Mouse (Mus musculus): ENCODE results near the gene 2200002D01Rik.
"Not testable (repeated sequence)": the region's sequence is repeated elsewhere in the genome, so short reads cannot be mapped to it uniquely, and the experiment has no call there.

Gene 2200002D01Rik

DNA sequence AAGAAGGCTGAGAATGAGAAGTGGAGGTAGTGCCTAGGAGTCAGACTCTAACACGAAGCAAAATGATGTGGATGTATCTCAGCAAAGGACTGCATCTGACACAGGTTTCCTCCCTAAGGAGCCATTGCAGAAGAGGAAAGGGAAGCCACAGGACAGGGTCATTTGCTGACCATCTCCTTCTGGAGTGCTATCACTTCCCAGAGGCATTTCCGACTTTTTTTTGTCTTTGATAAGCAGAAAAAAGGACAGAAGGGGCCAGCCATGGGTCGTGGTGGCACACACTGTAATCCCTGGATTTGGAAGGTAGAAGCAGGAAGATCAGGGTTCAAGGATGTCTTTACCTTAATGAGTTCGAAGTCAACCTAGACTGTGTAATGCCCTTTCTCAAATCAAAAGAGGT lies 11.7 kb downstream of the 2200002D01Rik start:
- DNase-seq: no peak

DNA sequence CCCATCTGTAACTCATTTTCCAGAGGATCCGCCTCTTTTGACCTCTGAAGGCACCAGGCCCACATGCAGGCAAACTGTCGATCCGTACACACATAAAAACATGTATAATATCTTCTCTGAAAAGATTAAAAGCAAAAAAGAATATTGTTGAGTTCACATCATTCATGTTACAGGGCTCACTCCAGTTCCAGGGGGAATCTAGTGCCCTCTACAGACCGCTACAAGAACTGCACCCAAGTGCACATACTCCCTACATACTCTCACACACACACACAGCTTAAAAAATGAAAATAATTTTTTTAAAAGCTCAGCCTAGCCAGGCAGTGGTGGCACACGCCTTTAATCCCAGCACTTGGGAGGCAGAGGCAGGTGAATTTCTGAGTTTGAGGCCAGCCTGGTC lies 13.6 kb downstream of the 2200002D01Rik start:
- DNase-seq: no peak

DNA sequence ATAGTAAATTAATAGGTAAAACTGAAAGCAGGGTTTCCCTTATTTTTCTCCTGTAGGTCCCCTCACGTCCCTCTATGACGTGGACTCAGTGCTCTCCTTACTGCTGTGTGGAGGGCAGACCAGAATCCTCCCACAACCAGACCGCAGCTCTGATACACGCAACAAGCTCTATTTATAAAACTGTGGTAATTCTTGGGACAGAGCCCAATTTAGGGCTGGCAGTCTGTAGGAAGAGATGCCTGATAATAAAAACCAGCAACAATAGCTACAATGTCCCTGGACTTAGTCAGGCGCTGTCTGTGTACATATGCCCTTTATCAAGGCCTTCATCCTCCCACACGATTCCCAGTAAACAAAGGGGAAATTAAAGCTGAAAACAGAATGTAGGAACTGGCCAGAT lies 14.5 kb downstream of the 2200002D01Rik start:
- no peak for DNase-seq

DNA sequence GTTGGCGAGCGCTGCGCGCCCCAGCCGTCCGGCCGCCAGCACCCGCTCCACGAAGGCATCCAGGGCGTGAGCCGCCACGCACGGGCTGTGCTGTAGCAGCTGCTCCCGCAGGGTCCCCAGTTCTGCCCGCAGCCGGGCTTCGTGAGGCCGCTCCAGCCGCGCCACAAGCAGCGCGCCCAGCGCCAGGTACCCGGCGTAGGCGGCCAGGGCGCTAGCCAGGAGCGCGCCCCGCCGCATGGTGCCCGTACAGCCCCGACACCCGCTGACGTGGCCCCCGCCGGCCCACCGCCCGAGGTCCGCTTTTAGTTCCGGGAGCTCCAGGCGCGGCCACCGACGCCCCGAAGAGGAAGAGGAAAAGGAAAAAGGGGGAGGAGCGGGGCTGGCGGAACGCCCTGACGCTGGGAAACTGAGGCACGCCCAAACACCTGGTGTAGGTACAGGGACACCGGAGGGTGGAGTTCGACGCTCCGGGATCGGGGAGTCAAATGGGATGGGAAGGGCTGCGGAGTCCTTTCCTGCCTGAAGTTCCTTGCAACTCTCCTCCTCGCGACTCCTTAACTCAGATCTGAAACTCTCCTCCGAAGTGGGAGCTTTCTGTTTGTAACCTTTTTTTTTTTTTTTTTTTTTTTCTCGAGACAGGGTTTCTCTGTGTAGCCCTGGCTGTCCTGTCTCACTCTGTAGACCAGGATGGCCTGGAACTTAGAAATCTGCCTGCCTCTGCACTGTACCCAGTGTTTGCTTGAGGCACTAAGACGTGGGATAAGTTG lies 15.8 kb downstream of the 2200002D01Rik start, which contains the start of gene Kcnk6:
Kcnk6 (minus strand) TSS at position 269 of the 767 bp plus-strand sequence.
- DNase-seq: no peak

DNA sequence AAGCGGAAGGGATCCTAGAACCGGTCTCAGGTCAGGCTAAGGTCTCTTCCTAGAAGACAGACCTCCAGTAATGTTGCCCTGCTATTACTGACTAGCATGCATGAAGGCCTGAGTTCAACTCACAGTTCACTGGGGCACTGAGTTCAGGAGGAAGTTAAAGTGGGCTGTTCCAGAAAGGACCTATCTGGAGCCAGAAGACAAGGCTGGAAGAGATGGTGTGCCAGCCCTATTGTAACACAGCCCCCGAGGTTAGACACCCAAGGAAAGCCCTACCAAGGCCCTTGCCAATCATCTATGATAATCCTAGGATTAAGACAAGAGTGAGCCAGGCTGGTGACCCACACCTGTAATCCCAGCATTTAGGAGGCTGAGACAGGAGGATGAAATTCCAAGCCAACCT lies 16.7 kb downstream of the 2200002D01Rik start:
- DNase-seq: no peak

DNA sequence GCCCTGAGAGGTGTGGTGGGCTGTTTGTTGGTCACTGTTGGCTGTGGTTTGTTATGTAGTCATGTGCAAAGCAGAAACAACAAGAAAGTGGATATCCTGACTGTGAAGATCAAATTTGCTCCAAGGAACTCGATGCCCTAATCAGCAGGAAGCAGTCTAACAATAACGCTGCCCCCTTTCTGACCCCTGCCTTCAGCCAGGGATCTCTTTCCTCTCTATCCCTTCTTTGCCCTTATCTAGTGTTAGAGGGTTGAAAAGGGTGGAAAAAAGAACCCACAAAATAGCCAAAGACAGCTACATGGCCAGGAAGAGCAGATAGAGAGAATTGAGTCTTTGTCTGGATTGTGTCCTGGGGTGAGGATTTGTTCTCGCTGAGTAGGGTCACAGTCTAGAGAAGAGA lies 17.7 kb downstream of the 2200002D01Rik start:
- no peak for DNase-seq

DNA sequence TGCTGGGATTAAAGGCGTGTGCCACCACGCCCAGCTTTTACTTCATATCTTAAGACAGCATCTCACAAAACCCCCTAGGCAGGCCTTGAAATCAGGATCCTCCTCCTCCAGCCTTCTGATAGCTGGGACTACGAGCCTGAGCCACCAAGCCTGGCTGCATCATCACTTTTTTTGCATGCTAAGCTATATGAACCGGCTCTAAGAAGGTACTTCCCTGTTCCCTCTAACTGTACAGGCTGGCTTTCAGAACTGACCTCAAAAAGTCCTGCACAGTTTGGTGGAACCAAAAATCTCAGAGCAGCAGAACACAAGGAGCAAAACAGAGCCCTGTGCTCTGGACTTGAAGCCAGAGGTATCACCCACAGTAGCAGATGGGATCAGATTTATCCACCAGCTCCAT lies 20.1 kb downstream of the 2200002D01Rik start:
- no peak for DNase-seq

DNA sequence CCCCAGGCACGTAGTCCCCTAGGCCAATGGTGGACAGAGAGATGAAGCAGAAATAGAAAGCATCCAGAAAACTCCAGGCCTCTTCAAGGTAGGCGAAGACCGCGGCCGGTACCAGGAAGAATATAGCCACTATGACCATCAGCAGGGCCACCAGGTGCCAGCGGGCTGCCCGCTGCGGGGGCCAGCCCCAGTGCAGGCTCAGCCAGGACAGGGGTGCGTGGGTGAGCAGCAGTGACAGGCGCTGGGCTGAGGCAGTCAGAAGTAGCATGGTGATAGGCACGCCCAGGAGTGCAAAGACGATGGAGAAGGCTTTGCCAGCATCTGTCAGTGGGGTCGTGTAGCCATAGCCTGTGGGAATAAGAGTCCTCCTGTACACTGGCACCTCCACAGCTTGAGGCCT lies 22.7 kb downstream of the 2200002D01Rik start:
- no peak for DNase-seq

DNA sequence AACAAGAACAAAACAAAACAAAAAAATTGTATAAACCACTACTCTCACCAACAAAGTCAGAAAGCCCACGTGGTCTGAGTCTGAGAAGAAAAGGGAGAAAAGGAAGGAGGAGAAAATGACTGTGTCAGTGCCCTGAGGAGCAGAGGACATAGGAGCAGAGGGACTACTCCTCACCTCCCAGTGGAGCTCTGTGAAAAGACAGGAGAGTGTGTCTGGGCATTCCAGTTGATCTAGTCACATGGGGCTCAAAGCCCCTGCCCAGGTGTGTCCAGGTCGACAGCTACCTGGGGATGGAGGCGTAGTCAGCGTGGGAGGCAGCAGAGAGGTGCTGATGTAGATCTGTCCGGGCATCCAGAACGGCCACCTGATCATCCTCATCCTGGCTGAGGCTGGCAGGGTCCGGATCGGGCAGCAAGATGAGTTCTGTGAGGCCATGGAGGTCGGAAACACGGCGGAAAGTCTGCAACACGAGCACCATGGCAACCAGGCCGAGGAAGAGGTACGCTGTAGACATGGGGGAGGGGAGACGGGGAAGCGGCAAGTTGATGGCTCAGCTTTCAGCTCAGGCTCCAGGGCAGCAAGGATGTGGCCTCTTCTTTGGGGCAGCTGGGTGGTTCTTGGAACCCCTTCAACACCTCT lies 23.4 kb downstream of the 2200002D01Rik start:
- DNase-seq: no peak

DNA sequence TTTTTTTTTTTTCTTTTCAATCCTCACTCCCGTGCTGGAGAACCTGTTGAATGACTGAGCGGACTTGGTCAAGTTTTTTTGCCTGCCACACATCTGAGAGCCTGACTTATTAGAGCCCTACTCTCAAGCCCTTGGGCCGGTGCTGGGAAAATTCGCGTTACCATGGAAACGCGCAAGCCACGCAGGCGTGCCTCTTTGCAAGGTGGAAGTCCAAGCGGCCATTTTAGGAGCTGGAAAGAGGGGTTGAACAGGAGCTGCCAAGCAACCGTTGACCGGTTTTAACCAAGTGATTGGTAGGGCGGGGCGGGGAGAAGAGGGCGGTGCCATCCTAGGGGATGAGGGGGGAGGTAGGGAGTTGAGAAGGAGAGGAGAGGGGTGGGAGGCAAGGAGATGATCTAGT lies 33.4 kb downstream of the 2200002D01Rik start:
- DNase-seq: no peak

DNA sequence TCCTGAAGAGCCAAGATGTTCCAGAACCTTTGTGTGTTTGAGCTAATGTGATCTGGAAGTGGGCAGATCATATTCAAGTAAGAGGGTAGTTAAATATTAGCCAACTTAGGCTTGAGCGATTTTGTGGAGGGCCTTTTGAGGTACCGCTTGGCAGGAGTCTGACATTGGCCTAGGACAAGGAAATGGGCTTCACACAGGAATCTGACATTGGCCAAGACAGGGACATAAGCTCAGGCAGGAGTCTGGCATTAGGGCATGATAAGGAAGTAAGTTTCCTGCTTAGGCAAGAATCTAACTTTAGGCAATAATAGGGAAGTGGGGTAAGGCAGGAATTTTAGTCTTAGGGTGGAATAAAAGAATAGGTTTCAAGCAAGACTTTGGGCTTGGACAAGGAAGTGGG lies 34.0 kb downstream of the 2200002D01Rik start:
- DNase-seq: peak in 1 of 2 experiments; percentile 6

DNA sequence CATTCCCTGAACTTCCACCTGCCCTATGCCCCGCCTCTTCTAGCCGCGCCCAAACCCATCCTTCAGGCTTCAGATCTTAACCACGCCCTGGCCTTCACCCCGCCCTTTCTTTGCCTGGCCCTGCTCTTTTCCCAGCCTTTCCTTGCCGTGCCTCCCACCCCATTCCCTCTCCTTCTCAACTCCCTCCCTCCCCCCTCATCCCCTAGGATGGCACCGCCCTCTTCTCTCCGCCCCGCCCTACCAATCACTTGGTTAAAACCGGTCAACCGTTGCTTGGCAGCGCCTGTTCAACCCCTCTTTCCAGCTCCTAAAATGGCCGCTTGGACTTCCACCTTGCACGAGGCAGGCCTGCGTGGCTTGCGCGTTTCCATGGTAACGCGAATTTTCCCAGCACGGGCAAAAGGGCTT lies 34.6 kb downstream of the 2200002D01Rik start, which contains the start of gene Catsperg1:
Catsperg1 (minus strand) TSS at position 361 of the 408 bp plus-strand sequence.
- DNase-seq: peak in 1 of 2 experiments; percentile 61

DNA sequence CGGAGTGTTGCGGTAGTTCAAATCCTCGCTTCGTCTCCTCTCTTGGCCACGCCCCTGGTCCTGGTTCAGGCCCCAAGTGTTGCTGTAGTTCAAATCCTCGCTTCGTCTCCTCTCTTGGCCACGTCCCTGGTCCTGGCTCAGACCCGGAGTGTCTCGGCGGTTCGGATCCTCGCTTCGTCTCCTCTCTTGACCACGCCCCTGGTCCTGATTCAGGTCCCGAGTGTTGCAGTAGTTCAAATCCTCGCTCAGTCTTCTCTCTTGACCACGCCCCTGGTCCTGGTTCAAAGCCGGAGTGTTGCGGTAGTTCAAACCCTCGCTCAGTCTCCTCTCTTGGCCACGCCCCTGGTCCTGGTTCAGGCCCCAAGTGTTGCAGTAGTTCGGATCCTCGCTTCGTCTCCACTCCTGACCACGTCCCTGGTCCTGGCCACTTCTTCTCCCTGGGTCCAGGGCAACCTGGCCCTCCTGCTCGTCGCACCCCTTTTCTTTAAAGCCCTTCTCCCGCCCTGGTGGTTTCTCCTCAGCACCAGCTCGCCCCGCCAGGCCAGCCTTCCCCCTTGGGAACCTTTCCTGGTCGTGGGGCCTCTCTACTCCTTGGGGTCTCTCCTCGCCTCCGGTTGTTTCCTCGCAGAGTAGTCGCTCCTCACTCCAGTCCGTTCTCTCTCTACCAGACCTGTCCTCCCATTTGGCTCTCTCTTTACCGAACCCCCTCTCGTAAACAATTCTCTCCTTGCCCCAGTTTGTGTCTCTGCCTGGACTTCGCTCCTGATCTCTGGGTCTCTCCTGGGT lies 35.3 kb downstream of the 2200002D01Rik start:
- not testable (repeated sequence) for DNase-seq

DNA sequence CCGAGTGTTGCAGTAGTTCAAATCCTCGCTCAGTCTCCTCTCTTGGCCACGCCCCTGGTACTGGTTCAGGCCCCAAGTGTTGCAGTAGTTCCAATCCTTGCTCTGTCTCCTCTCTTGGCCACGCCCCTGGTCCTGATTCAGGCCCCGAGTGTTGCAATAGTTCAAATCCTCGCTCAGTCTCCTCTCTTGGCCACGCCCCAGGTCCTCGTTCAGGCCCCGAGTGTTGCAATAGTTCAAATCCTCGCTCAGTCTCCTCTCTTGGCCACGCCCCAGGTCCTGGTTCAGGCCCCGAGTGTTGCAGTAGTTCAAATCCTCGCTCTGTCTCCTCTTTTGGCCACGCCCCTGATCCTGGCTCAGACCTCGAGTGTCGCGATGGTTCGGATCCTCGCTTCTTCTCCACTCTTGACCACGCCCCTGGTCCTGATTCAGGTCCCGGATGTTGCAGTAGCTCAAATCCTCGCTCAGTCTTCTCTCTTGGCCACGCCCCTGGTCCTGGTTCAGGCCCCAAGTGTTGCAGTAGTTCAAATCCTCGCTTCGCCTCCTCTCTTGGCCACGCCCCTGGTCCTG lies 36.0 kb downstream of the 2200002D01Rik start:
- peak in 1 of 2 experiments; percentile 7 for DNase-seq

DNA sequence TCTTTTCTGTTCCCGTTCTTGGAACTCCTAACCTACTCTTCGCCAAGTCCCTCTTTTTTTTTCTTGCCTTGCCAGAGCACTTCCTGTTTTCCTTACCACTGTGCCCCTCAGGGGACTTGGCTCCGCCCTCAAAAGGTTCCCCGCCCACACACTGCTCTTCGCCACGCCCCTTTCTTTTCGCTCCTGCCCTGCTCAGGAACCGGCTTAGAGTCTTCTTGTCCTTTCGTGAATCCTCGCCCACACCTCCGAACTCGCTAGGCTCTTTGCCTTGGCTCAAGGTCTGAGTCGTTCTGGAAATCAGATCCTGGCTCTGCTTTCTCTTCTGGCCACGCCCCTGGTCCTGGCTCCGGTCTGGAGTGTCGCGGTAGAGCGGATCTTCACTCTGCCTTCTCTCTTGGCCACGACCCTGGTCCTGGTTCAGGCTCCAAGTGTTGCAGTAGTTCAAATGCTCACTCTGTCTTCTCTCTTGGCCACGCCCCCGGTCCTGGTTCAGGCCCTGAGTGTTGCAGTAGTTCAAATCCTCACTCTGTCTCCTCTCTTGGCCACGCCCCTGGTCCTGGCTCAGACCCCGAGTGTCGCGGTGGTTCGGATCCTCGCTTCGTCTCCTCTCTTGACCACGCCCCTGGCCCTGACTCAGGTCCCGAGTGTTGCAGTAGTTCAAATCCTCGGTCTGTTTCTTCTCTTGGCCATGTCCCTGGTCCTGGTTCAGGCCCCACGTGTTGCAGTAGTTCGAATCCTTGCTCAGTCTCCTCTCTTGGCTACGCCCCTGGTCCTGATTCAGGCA lies 36.7 kb downstream of the 2200002D01Rik start:
- DNase-seq: peak; percentile 86 to 89

DNA sequence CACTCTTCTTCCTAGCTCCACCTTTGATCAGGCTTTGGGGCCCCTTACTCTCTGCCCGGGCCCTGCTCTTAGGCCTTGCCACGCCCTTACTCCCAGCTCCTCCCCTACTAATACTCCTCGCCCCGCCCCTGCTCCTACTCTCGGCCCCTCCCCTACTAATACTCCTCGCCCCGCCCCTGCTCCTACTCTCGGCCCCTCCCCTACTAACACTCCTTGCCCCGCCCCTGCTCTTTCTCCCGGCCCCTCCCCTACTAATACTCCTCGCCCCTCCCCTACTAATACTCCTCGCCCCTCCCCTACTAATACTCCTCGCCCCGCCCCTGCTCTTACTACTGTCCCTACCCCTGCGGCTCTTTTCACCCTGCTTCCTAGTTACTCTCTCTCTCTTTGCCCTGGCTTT lies 37.3 kb downstream of the 2200002D01Rik start:
- peak; percentile 23 to 25 for DNase-seq

DNA sequence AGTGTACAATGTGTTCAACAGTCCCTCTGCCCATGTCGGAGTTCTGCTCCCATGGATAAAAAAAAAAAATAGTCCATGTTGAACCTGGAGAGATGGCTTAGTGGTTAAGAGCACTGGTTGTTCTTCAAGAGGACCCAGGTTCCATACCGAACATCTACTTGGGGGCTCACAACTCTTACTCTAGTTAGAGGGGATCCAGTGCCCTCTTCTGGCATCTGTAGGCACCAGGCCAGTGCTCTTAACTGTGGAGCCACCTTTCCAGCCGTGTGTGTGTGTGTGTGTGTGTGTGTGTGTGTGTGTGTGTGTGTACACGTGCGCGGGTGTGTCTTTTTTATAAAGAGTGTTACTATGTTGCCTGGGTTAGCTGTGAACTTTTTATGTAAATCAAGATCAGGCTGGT lies 45.7 kb downstream of the 2200002D01Rik start:
- DNase-seq: no peak
